Mouse (Mus musculus): Measurements from ENCODE around the gene Cox7a1. TPM values are rescaled to one million over a fixed set of nuclear protein-coding genes. Genes with fewer than 3 reads are reported as not detected.

The Cox7a1 gene
- 17.1 and 20.2 TPM in 2 replicates for polyA plus RNA-seq (2015; fragmentation: Nextera tagmentation; extraction: Ambion mirVana)

DNA sequence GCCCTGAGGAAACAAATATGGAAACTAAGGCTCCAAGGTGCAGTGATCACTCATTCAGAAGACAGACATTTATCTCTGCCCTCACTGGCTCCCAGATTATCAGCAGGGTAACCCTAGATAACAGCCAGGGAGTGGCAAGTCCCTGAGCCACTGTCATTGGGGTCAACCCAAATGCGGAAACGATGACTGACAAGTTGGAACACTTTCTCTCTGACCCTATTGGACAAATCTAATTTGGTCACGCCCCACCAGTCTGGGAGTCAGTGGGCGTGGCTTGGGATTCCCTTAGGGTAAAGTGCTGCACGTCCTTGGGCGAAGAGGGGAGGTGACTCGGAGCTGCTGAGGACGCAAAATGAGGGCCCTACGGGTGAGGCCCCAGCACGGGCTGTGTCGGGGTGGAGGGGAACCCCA is at the start of gene Cox7a1:
Gene Cox7a1 (plus strand): TSS at position 266 of the 411 bp plus-strand sequence.
- Histone ChIP-seq H3K4me3 (ENCODE audit: low read length) (peak within 1 kb of the TSS; percentile 40), H3K36me3 (ENCODE audit: control insufficient read depth, insufficient read depth, low read length) (peaks cover 21% of the 10 kb centered on the region), H3K9ac (ENCODE audit: low read length) (peak within 1 kb of the TSS; percentile 39), H3K27me3 (ENCODE audit: control insufficient read depth, insufficient read depth, low read depth, low read length) (no peaks in the 10 kb centered on the region), H3K4me1 (replicated peaks; ENCODE audit: control insufficient read depth, insufficient read depth, low read length) (peaks cover 6% of the 10 kb centered on the region), H3K27ac (ENCODE audit: low read length) (no peak within 1 kb of the TSS), H3K4me2 (ENCODE audit: low read depth, low read length) (peak within 1 kb of the TSS; percentile 64), H3K9me3 (ENCODE audit: control insufficient read depth, low read length) (no peaks in the 10 kb centered on the region)
- 1% methylated on average over 11 of the region's 11 CpGs for WGBS
- peak; percentile 79 for ATAC-seq (ENCODE audit: low read depth)

GRCm38 (mm10) chr7:30136826-30137225 is 47.1 kb upstream of the Cox7a1 start:
- H3K36me3 ChIP-seq (ENCODE audit: control insufficient read depth, insufficient read depth, low read length), result peaks cover 45% of the 10 kb centered on the region
- no peak for ATAC-seq (ENCODE audit: low read depth)

GRCm38 (mm10) chr7:30143170-30143554 is 40.8 kb upstream of the Cox7a1 start:
- peak; percentile 47 for ATAC-seq (ENCODE audit: low read depth)
- H3K4me3 ChIP-seq (ENCODE audit: low read length), result peak overlapping the region; percentile 67
- H3K4me1 ChIP-seq (replicated peaks; ENCODE audit: control insufficient read depth, insufficient read depth, low read length), result no peaks in the 10 kb centered on the region
- H3K9ac ChIP-seq (ENCODE audit: low read length), result peak overlapping the region; percentile 78
- 15% methylated on average over 8 of the region's 8 CpGs for whole genome bisulfite sequencing
- peaks cover 20% of the 10 kb centered on the region for H3K36me3 ChIP-seq (ENCODE audit: control insufficient read depth, insufficient read depth, low read length)
- peak overlapping the region; percentile 67 for H3K4me2 ChIP-seq (ENCODE audit: low read depth, low read length)
- H3K27me3 ChIP-seq (ENCODE audit: control insufficient read depth, insufficient read depth, low read depth, low read length), result no peaks in the 10 kb centered on the region
- peak overlapping the region; percentile 87 for H3K27ac ChIP-seq (ENCODE audit: low read length)
- H3K9me3 ChIP-seq (ENCODE audit: control insufficient read depth, low read length), result 0 out of 2 replicates have a peak, but pooled peaks cover 2% of the 10 kb centered on the region

More at GRCm38 (mm10) chr7:30136826-30137225, 47.1 kb upstream of the Cox7a1 start:
- no peak overlapping the region for H3K4me2 ChIP-seq (ENCODE audit: low read depth, low read length)
- H3K4me1 ChIP-seq (replicated peaks; ENCODE audit: control insufficient read depth, insufficient read depth, low read length), result no peaks in the 10 kb centered on the region
- 87% methylated on average over 10 of the region's 10 CpGs for WGBS
- no peak overlapping the region for H3K27ac ChIP-seq (ENCODE audit: low read length)
- no peak overlapping the region for H3K4me3 ChIP-seq (ENCODE audit: low read length)
- H3K27me3 ChIP-seq (ENCODE audit: control insufficient read depth, insufficient read depth, low read depth, low read length), result no peaks in the 10 kb centered on the region
- H3K9ac ChIP-seq (ENCODE audit: low read length), result no peak overlapping the region
- peaks cover 12% of the 10 kb centered on the region for H3K9me3 ChIP-seq (ENCODE audit: control insufficient read depth, low read length)

DNA sequence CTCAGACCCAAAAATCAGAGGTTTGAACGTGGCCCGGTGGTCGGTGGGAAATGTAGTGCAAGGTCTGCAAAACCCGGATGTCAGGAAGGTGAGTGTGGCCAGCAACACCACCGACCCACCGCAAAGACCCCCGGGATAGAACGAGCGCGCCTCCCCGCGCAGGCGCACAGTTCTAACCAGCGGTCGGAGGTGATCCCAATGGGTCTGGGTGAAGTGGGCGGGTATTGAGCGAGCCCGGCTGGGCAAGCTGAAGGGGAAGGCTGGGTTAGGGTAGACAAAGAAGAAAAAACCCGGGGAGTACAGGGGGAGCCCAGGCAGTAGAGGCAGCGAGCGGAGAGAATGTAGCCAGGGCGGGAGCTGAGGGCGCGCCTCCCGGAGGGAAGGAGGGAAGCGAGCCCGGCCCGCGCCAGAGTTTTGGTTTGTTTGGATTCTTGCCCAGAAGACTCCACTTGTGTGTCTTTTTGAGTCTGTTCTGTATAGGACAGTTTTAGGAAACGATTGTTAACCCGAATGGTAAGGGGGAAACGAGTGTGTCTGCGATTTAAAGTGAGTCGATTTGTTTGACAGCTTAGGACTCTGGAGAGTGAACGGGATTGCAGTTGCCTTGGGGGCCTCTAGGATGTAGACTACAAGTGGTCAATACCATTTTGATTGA is 40.3 kb upstream of the Cox7a1 start:
- ATAC-seq (ENCODE audit: low read depth), result peak; percentile 96
- no peaks in the 10 kb centered on the region for H3K27me3 ChIP-seq (ENCODE audit: control insufficient read depth, insufficient read depth, low read depth, low read length)
- 1% methylated on average over 35 of the region's 35 CpGs for WGBS
- H3K36me3 ChIP-seq (ENCODE audit: control insufficient read depth, insufficient read depth, low read length), result peaks cover 19% of the 10 kb centered on the region
- H3K4me2 ChIP-seq (ENCODE audit: low read depth, low read length), result peak overlapping the region; percentile 67
- peak overlapping the region; percentile 78 for H3K9ac ChIP-seq (ENCODE audit: low read length)
- H3K27ac ChIP-seq (ENCODE audit: low read length), result peak overlapping the region; percentile 87
- no peaks in the 10 kb centered on the region for H3K4me1 ChIP-seq (replicated peaks; ENCODE audit: control insufficient read depth, insufficient read depth, low read length)
- H3K9me3 ChIP-seq (ENCODE audit: control insufficient read depth, low read length), result peaks cover 2% of the 10 kb centered on the region; the same call in 1 of the 2 replicates
- peak overlapping the region; percentile 67 for H3K4me3 ChIP-seq (ENCODE audit: low read length)

DNA sequence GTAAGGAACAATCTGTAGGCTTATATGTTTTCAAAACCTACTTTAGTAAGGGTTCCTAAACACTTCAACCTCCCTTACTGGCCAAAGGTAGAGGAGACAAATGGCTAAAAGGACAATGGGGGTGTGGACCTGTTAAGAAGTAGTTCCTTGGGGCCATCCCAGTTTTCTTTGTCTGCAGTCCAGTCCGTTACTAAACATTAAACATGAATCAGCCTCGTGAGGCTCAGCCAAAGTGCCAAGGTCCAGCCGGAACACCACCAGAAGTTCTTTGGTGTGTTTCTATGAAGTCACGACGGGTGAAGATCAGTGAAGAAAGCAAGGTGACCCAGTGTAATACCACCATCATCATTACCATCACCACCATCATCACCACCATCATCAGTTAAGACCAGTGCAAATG is 36.9 kb upstream of the Cox7a1 start:
- Histone ChIP-seq H3K9ac (ENCODE audit: low read length) (no peak overlapping the region), H3K27me3 (ENCODE audit: control insufficient read depth, insufficient read depth, low read depth, low read length) (no peaks in the 10 kb centered on the region), H3K27ac (ENCODE audit: low read length) (no peak overlapping the region), H3K9me3 (ENCODE audit: control insufficient read depth, low read length) (peaks cover 28% of the 10 kb centered on the region), H3K36me3 (ENCODE audit: control insufficient read depth, insufficient read depth, low read length) (peaks cover 34% of the 10 kb centered on the region), H3K4me3 (ENCODE audit: low read length) (no peak overlapping the region), H3K4me1 (replicated peaks; ENCODE audit: control insufficient read depth, insufficient read depth, low read length) (no peaks in the 10 kb centered on the region), H3K4me2 (ENCODE audit: low read depth, low read length) (no peak overlapping the region)
- ATAC-seq (ENCODE audit: low read depth), result no peak
- WGBS, result 91% methylated on average over 5 of the region's 5 CpGs

- 96% methylated on average over 1 of the region's 1 CpGs for WGBS
These were observed 29.9 kb upstream of the Cox7a1 start for GRCm38 (mm10) chr7:30154040-30154439.

DNA sequence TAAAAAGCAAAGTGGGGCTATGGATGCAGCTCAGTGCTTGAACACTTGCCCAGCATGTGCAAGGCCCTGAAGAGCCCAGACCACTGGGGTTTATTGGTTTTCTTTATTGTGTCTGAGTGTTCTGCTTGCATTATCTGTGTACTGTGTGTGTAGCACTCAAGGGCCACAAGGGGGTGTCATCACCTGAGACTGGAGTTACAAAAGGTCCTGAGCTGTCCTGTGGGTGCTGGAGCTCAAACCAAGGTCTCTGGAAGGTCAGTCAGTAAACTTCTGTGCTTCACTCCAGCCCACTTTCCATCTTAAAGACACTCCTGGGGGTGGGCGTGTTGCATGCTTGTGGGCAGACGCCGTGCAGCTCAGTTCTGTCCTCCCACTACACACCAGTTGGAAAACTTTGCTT is 28.4 kb upstream of the Cox7a1 start:
- WGBS, result 96% methylated on average over 3 of the region's 3 CpGs

More at GRCm38 (mm10) chr7:30154040-30154439, 29.9 kb upstream of the Cox7a1 start:
- H3K9me3 ChIP-seq (ENCODE audit: control insufficient read depth, low read length), result peaks cover 75% of the 10 kb centered on the region
- H3K9ac ChIP-seq (ENCODE audit: low read length), result no peak overlapping the region
- H3K36me3 ChIP-seq (ENCODE audit: control insufficient read depth, insufficient read depth, low read length), result peaks cover 62% of the 10 kb centered on the region
- H3K27ac ChIP-seq (ENCODE audit: low read length), result no peak overlapping the region
- H3K4me2 ChIP-seq (ENCODE audit: low read depth, low read length), result no peak overlapping the region
- H3K4me3 ChIP-seq (ENCODE audit: low read length), result no peak overlapping the region
- H3K27me3 ChIP-seq (ENCODE audit: control insufficient read depth, insufficient read depth, low read depth, low read length), result no peaks in the 10 kb centered on the region
- ATAC-seq (ENCODE audit: low read depth), result no peak
- no peaks in the 10 kb centered on the region for H3K4me1 ChIP-seq (replicated peaks; ENCODE audit: control insufficient read depth, insufficient read depth, low read length)

GRCm38 (mm10) chr7:30163113-30163512 is 20.8 kb upstream of the Cox7a1 start:
- peaks cover 3% of the 10 kb centered on the region; the same call in 1 of the 2 replicates for H3K4me1 ChIP-seq (replicated peaks; ENCODE audit: control insufficient read depth, insufficient read depth, low read length)

More for the DNA sequence above, 28.4 kb upstream of the Cox7a1 start:
- no peak overlapping the region for H3K27ac ChIP-seq (ENCODE audit: low read length)
- H3K36me3 ChIP-seq (ENCODE audit: control insufficient read depth, insufficient read depth, low read length), result peaks cover 66% of the 10 kb centered on the region
- peaks cover 73% of the 10 kb centered on the region for H3K9me3 ChIP-seq (ENCODE audit: control insufficient read depth, low read length)
- ATAC-seq (ENCODE audit: low read depth), result no peak
- no peak overlapping the region for H3K4me2 ChIP-seq (ENCODE audit: low read depth, low read length)
- H3K27me3 ChIP-seq (ENCODE audit: control insufficient read depth, insufficient read depth, low read depth, low read length), result no peaks in the 10 kb centered on the region
- no peaks in the 10 kb centered on the region for H3K4me1 ChIP-seq (replicated peaks; ENCODE audit: control insufficient read depth, insufficient read depth, low read length)
- no peak overlapping the region for H3K4me3 ChIP-seq (ENCODE audit: low read length)
- no peak overlapping the region for H3K9ac ChIP-seq (ENCODE audit: low read length)

DNA sequence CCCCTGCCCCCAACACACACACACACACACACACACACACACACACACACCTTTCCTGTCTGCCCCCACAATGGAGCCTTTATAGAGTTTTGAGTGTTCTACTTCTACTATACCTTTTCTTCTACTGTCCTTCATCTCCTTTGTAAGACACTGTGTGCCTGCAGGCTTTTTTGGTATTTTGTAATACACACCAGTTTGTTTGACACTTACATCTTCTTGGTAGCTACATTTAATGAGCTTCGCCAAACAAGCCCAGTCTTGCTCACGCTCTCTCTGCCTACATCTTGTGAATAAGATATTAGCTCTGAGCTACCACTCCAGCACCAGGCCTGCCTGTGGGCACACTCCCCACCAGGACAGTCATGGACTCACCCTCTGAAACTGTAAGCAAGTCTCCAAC is 19.2 kb upstream of the Cox7a1 start:
- no peak for ATAC-seq (ENCODE audit: low read depth)
- Histone ChIP-seq H3K27ac (ENCODE audit: low read length) (no peak overlapping the region), H3K4me3 (ENCODE audit: low read length) (no peak overlapping the region), H3K27me3 (ENCODE audit: control insufficient read depth, insufficient read depth, low read depth, low read length) (no peaks in the 10 kb centered on the region), H3K4me2 (ENCODE audit: low read depth, low read length) (no peak overlapping the region), H3K9me3 (ENCODE audit: control insufficient read depth, low read length) (peaks cover 65% of the 10 kb centered on the region), H3K4me1 (replicated peaks; ENCODE audit: control insufficient read depth, insufficient read depth, low read length) (peaks cover 4% of the 10 kb centered on the region; the same call in 1 of the 2 replicates), H3K36me3 (ENCODE audit: control insufficient read depth, insufficient read depth, low read length) (peaks cover 70% of the 10 kb centered on the region), H3K9ac (ENCODE audit: low read length) (no peak overlapping the region)
- WGBS, result 95% methylated on average over 2 of the region's 2 CpGs

More at GRCm38 (mm10) chr7:30163113-30163512, 20.8 kb upstream of the Cox7a1 start:
- no peak for ATAC-seq (ENCODE audit: low read depth)
- Histone ChIP-seq H3K27ac (ENCODE audit: low read length) (no peak overlapping the region), H3K9me3 (ENCODE audit: control insufficient read depth, low read length) (peaks cover 80% of the 10 kb centered on the region), H3K36me3 (ENCODE audit: control insufficient read depth, insufficient read depth, low read length) (peaks cover 87% of the 10 kb centered on the region), H3K9ac (ENCODE audit: low read length) (no peak overlapping the region), H3K27me3 (ENCODE audit: control insufficient read depth, insufficient read depth, low read depth, low read length) (no peaks in the 10 kb centered on the region), H3K4me2 (ENCODE audit: low read depth, low read length) (no peak overlapping the region), H3K4me3 (ENCODE audit: low read length) (no peak overlapping the region)
- WGBS, result 98% methylated on average over 5 of the region's 5 CpGs
